Comparison of ENCODE assay signal across 7 mouse cellular contexts in the genomic region with DNA sequence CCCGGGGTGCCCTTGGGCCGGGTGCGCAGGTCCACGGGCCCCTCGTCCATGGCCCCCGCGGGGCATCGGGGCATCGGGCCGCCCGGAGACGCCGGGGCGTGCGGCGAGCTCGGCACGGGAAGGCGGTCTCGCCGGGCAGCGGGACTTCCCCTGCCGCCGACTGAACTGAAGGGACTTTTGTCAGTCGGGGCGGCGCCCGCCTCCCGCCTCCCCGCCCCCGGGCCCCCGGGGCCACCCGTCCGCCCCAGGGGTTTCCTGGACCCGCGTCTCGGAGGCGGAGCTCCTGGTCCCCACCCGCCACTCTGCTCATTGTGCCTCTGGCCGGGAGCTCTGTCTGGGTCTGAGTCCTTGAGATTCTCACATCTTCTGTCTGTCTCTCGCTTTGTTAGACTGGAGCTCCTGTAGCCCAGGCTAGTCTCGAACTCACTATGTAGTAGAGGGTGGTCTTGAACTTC. TPM values are rescaled to one million over a fixed set of nuclear protein-coding genes. Genes with fewer than 3 reads are reported as not detected.
A peak's percentile ranks its signal among the peaks of the same experiment; 100 is the strongest.
DNase-seq lines count a peak whose midpoint lies in the region; ATAC-seq and TF ChIP-seq lines count a peak whose summit lies in the region.

A gene (minus strand): TSS at position 167 of the 455 bp plus-strand sequence.

- H3K27me3 ChIP-seq in Patski = no peaks in the 10 kb centered on the region
- peaks cover 32% of the 10 kb centered on the region for H3K27me3 ChIP-seq in embryonic facial prominence, embryonic 12.5 days
- H3K27me3 ChIP-seq in heart, embryonic 14.5 days (ENCODE audit: control insufficient read depth, insufficient read depth, low read length) = peaks cover 22% of the 10 kb centered on the region
- H3K27me3 ChIP-seq in kidney, postnatal 0 days (ENCODE audit: insufficient read depth, low read length) = no peaks in the 10 kb centered on the region; the same call in 1 of the 2 replicates

- in situ Hi-C loops in Patski (cut with MboI; ENCODE audit: low pct_unique_long_range_greater_than_20kb) = no loop called here

- peak; percentile 4 for ATAC-seq in Patski
- no peak for ATAC-seq in embryonic facial prominence, embryonic 12.5 days (ENCODE audit: insufficient number of reproducible peaks, insufficient read depth, low FRiP score, low TSS enrichment)
- peak; percentile 7; the same call in 1 of the 2 replicates for ATAC-seq in heart, embryonic 14.5 days (ENCODE audit: insufficient number of reproducible peaks, insufficient read depth, low FRiP score, low read depth)
- ATAC-seq in kidney, postnatal 0 days (replicated peaks; ENCODE audit: low FRiP score, low read depth) = no peak

- H3K9ac ChIP-seq in embryonic facial prominence, embryonic 12.5 days = peak within 1 kb of the TSS; percentile 51
- peak within 1 kb of the TSS; percentile 78 for H3K9ac ChIP-seq in heart, embryonic 14.5 days (ENCODE audit: low read length)
- H3K9ac ChIP-seq in kidney, postnatal 0 days (ENCODE audit: low read depth, low read length) = peak within 1 kb of the TSS; percentile 78

- POLR2A ChIA-PET in Patski (lab: Charles Lee) = interaction anchor here (0.7 to 2.8 kb wide), 4 partner anchors 8 to 21 kb away, joined by 3 to 11 read pairs (median 3); no protein-coding TSS in a partner anchor

- peak within 1 kb of the TSS; percentile 39 for H3K4me3 ChIP-seq in embryonic facial prominence, embryonic 12.5 days
- H3K4me3 ChIP-seq in heart, embryonic 14.5 days (ENCODE audit: control insufficient read depth in 1 of 2, insufficient read depth in 1 of 2, low read depth in 1 of 2, low read length in 2 of 2) = peak within 1 kb of the TSS; percentile 53 to 55
- H3K4me3 ChIP-seq in kidney, postnatal 0 days (replicated peaks; ENCODE audit: low read depth, low read length) = peak within 1 kb of the TSS; percentile 56

- no peak for DNase-seq in Patski (ENCODE audit: low read depth, low spot score)
- DNase-seq in kidney, postnatal 0 days (ENCODE audit: low spot score) = peak; percentile 47
- DNase-seq in lung, postnatal 4 days = peak; percentile 79 to 84
- peak; percentile 88 to 89 for DNase-seq in spleen, postnatal 36 days (ENCODE audit: low spot score in 2 of 2)
- no peak for DNase-seq in left cerebral cortex, adult 8-10 months (ENCODE audit: low spot score in 2 of 2)

- no peaks in the 10 kb centered on the region for H3K9me3 ChIP-seq in embryonic facial prominence, embryonic 12.5 days
- H3K9me3 ChIP-seq in heart, embryonic 14.5 days (ENCODE audit: control insufficient read depth, low read length) = no peaks in the 10 kb centered on the region
- no peaks in the 10 kb centered on the region for H3K9me3 ChIP-seq in kidney, postnatal 0 days (replicated peaks; ENCODE audit: low read length)

- CTCF ChIA-PET in Patski (lab: Charles Lee) = interaction anchor here (0.7 to 1.8 kb wide), 4 partner anchors 8 to 22 kb away, joined by 3 to 7 read pairs (median 4); no protein-coding TSS in a partner anchor

- H3K4me2 ChIP-seq in embryonic facial prominence, embryonic 12.5 days (replicated peaks) = peak within 1 kb of the TSS; percentile 72
- H3K4me2 ChIP-seq in heart, embryonic 14.5 days (ENCODE audit: low read length) = peak within 1 kb of the TSS; percentile 87
- H3K4me2 ChIP-seq in kidney, postnatal 0 days (ENCODE audit: low read length) = peak within 1 kb of the TSS; percentile 90

- H3K36me3 ChIP-seq in embryonic facial prominence, embryonic 12.5 days = no peaks in the 10 kb centered on the region
- no peaks in the 10 kb centered on the region for H3K36me3 ChIP-seq in heart, embryonic 14.5 days (ENCODE audit: control insufficient read depth, insufficient read depth, low read length)
- no peaks in the 10 kb centered on the region for H3K36me3 ChIP-seq in kidney, postnatal 0 days (ENCODE audit: insufficient read depth, low read length)

- H3K27ac ChIP-seq in embryonic facial prominence, embryonic 12.5 days = peak within 1 kb of the TSS; percentile 83
- peak within 1 kb of the TSS; percentile 33 to 58 for H3K27ac ChIP-seq in heart, embryonic 14.5 days (replicated peaks in 1 of 2; ENCODE audit: control insufficient read depth in 1 of 2, insufficient read depth in 1 of 2, low read depth in 2 of 2, low read length in 2 of 2)
- peak within 1 kb of the TSS; percentile 91 for H3K27ac ChIP-seq in kidney, postnatal 0 days

- no peak for TF ChIP-seq CTCF in Patski (IDR thresholded peaks at IDR 0.05)
- no peak for TF ChIP-seq CTCF in kidney, postnatal 0 days (IDR thresholded peaks at IDR 0.05; ENCODE audit: low read depth)

- 2% methylated on average over 35 of the region's 42 CpGs for WGBS in embryonic facial prominence, embryonic 12.5 days
- under 1% methylated on average over 32 of the region's 42 CpGs for WGBS in heart, embryonic 14.5 days
- 2% methylated on average over 32 of the region's 42 CpGs for WGBS in kidney, postnatal 0 days

- peaks cover 37% of the 10 kb centered on the region for H3K4me1 ChIP-seq in embryonic facial prominence, embryonic 12.5 days
- H3K4me1 ChIP-seq in heart, embryonic 14.5 days (ENCODE audit: control insufficient read depth in 2 of 2, insufficient read depth in 2 of 2, low read length in 2 of 2) = peaks cover 13 to 28% of the 10 kb centered on the region in 2 experiments
- H3K4me1 ChIP-seq in kidney, postnatal 0 days (replicated peaks; ENCODE audit: insufficient read depth, low read length) = peaks cover 21% of the 10 kb centered on the region

RNA-seq across cellular contexts. Expression of the gene that starts here (rescaled TPM):
- 70.5 TPM for polyA plus RNA-seq in Patski (2021)
- 2.2 TPM in 2 replicates for polyA plus RNA-seq in embryonic facial prominence, embryonic 12.5 days (2016; fragmentation: Nextera tagmentation; extraction: Ambion mirVana)
- polyA plus RNA-seq in heart, embryonic 14.5 days (2014; fragmentation: Nextera tagmentation; extraction: Ambion mirVana) = 1.7 and 2.0 TPM in 2 replicates
- polyA plus RNA-seq in kidney, postnatal 0 days (2015; fragmentation: Nextera tagmentation; extraction: Ambion mirVana) = 3.5 and 3.8 TPM in 2 replicates
- total RNA-seq in left cerebral cortex, adult 8-10 months (2022) = 1 to 10 TPM in 2 of 4 experiments, under 1 TPM in 1, not detected in 1; 0.57 to 6.4 (median 2.9) TPM

Comparison
In these comparisons a context has a peak if more than half of its experiments do, and no peak if none do; other contexts are left out.
1. RNA of the gene that starts here (polyA plus RNA-seq): 70.5 TPM in Patski (single experiment); 3.5 to 3.8 TPM in kidney, postnatal 0 days, 2.2 TPM in embryonic facial prominence, embryonic 12.5 days and 1.7 to 2.0 TPM in heart, embryonic 14.5 days; every median in the first group is over 10 times any median in the second.
2. ATAC-seq: peak in Patski (single experiment) and heart, embryonic 14.5 days (single experiment); none in embryonic facial prominence, embryonic 12.5 days (single experiment) and kidney, postnatal 0 days (single experiment).
3. DNase-seq: peak in kidney, postnatal 0 days (single experiment), lung, postnatal 4 days (2 of 2) and spleen, postnatal 36 days (2 of 2); none in Patski (single experiment) and left cerebral cortex, adult 8-10 months (0 of 2).
4. Peak in every context shown above with its lines, with median percentiles within 50 percentile points of each other: H3K27ac ChIP-seq, H3K4me2 ChIP-seq, H3K4me3 ChIP-seq and H3K9ac ChIP-seq.